Mouse (Mus musculus) CH12.LX (cell line): ENCODE results near the gene Mybph.

Experiments used
- CTCF ChIP-seq, 2 experiments: IDR thresholded peaks in 1 of 2; conservative IDR thresholded peaks in 1 of 2; 2 replicates each; pipeline ENCODE4 v1.5.1; 2011 to 2012; ENCODE audit warnings: low read depth in 2 of 2, low read length in 2 of 2, improper control_type of control experiment in 1 of 2, inconsistent platforms in 1 of 2, mild to moderate bottlenecking in 1 of 2, moderate library complexity in 1 of 2
- EP300 ChIP-seq: IDR thresholded peaks from 2 replicates; pipeline ENCODE4 v1.6.1; 2011; ENCODE audit warnings: low read length, improper control_type of control experiment
- HCFC1 ChIP-seq: IDR thresholded peaks from 2 replicates; pipeline ENCODE4 v1.6.1; 2012; ENCODE audit warnings: low read depth, mild to moderate bottlenecking, inconsistent platforms, low read length, improper control_type of control experiment
- MAFK ChIP-seq: IDR thresholded peaks from 2 replicates; pipeline ENCODE4 v1.6.1; 2011; ENCODE audit warnings: low read length, improper control_type of control experiment; ENCODE audit not compliant: insufficient replicate concordance
- MAZ ChIP-seq: IDR thresholded peaks from 2 replicates; pipeline ENCODE4 v1.6.1; 2012; ENCODE audit warnings: low read depth, mild to moderate bottlenecking, inconsistent platforms, low read length, improper control_type of control experiment, moderate library complexity
- MEF2A ChIP-seq: IDR thresholded peaks from 2 replicates; pipeline ENCODE4 v1.6.1; 2014; ENCODE audit warnings: low read depth, mild to moderate bottlenecking, inconsistent platforms, low read length, improper control_type of control experiment, borderline replicate concordance
- NELFE ChIP-seq: IDR thresholded peaks from 2 replicates; pipeline ENCODE4 v1.6.1; 2011; ENCODE audit warnings: low read depth, low read length, improper control_type of control experiment
- POLR2A ChIP-seq: IDR thresholded peaks from 2 replicates; pipeline ENCODE4 v1.6.1; 2011; ENCODE audit warnings: low read depth, mild to moderate bottlenecking, improper control_type of control experiment, low read length
- USF2 ChIP-seq: conservative IDR thresholded peaks from 2 replicates; pipeline ENCODE4 v1.6.1; 2011; ENCODE audit warnings: low read depth, low read length, improper control_type of control experiment

GRCm38 (mm10) chr1:134191192-134191591 is 2.1 kb upstream of the Mybph start:
- TF ChIP-seq POLR2A (no peak), MEF2A (no peak), EP300 (no peak), MAFK (no peak), NELFE (no peak), CTCF (conservative IDR thresholded peaks at IDR 0.05 in 1 of 2, IDR thresholded peaks at IDR 0.05 in 1 of 2; ENCODE audit: low read depth in 2 of 2, low read length in 2 of 2) (no peak), MAZ (no peak), HCFC1 (no peak), USF2 (no peak)
